Mouse (Mus musculus) MEL-GATA-1-ER (cell line): ENCODE data around the gene Klhdc3.

Experiments used
- DNase-seq: peaks from one replicate; pipeline ENCODE4 v3.0.0-alpha.2; 2012; ENCODE audit warnings: low read depth; ENCODE audit errors: extremely low read depth

Gene Klhdc3

GRCm38 (mm10) chr17:46702100-46702499 is 21.4 kb upstream of the Klhdc3 start:
- no peak for DNase-seq

DNA sequence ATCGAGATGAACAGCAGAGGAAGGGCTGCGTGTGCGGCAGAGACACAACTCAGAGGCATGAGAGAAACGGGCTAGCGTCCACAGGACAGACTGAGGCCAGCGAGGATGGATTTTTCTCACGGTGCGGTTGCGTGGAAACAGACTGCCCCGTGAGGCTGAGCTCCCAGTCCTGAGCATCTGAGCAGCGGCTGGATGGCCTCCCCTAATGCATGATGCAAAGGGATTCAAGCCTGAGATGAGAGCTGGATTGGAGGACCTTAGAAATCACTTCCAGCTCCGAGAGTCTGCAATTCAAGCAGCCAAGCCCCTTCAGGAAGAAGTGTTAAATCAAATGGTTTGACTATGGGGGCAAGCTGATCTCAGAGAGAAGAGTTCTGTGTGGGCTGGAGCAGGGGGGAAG is 20.8 kb upstream of the Klhdc3 start:
- DNase-seq: no peak

DNA sequence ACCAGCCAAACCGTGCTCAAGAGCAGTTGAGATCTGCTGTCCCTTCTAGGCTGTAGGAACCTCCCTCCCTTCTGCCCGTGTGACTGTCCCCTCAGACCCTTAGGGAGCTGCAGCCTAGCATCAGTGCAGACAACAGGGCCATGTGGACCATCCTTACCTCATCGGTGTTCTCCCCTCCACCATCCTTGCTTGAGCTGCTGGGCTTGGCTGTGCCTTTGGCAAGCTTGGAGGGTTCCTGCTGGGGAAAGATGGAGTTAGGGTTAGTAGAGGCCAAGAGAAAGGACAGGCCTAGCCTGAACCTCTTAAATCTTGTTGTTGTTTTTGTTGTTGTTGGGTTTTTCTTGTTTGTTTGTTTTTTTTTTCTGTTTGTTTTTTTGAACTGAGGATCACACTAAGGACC is 19.2 kb upstream of the Klhdc3 start:
- DNase-seq: no peak

DNA sequence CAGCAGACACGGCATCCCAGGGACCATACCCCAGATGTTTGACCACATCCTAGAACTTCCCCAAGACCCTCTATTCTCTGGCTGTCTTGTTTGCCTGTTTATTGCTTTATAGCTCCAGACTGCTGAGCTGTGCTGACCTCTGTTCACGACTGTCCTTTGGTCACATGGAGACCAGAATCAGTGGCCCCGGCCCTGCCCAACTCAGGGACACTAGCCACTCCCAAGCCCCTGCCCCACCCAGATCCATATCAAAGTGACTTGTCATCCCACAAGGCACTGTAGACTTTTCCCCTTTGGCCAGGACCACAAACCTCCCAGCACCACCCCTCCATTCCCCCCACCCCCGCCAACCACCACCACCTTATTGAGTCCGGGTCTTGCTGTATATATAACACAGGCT is 18.5 kb upstream of the Klhdc3 start:
- DNase-seq: no peak

DNA sequence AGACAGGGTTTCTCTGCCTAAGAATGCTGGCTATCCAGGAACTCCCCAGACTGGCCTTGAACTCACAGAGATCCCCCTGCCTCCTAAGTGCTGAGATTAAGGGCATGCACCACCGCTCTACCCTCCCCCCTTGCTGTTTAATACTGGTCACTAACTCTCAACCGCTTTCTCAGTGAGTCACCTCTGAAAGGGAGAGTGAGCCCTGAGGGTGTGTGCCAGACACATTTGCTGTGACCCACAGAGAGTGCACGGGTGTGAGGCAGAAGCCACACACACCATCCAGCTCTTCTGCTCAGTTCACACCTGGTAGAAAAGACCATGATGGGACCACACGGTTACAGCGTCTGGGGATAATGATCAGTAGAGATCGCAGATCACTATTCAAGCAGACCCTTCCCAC is 17.8 kb upstream of the Klhdc3 start:
- DNase-seq: no peak

DNA sequence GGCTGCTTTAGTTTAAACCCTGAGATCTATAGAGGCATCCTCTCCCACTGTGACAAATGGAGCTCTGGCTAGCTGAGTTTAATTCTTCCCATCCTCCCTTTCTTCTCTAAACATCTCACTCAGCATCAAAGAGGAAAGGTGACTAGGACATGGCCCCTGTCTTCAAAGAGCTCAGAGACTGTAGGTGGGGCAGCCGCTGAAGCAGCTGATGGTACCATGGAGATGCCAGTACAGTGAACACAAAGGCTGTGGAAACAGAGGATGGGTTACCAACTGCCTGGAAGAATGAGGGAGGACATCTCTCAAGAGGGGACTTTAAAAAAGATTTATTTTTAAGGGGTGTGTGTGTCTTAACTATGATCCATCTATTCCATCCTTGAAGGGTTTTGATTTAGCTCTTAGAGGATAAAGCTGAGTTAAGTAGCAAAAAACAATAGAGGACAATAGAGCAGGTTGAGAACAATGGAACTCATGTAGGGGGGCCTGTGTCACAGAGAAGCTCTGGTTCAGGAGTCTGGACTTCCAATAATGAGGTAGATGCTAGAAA is 13.9 kb upstream of the Klhdc3 start:
- no peak for DNase-seq

DNA sequence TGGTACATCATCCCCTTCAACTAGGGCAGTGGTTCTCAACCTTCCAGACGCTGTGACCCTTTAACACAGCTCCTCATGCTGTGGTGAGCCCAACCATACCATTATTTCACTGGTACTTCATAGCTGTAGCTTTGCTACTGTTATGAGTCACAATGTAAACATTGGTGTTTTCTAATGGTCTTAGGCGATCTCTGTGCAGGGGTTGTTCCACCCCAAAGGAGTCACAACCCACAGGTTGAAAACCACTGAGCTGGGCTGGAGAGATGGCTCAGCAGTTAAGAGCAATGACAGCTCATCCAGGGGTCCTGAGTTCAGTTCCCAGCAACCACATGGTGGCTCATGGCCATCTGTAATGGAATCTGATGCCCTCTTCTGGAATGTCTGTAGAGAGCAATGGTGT is 10.7 kb upstream of the Klhdc3 start:
- DNase-seq: no peak

DNA sequence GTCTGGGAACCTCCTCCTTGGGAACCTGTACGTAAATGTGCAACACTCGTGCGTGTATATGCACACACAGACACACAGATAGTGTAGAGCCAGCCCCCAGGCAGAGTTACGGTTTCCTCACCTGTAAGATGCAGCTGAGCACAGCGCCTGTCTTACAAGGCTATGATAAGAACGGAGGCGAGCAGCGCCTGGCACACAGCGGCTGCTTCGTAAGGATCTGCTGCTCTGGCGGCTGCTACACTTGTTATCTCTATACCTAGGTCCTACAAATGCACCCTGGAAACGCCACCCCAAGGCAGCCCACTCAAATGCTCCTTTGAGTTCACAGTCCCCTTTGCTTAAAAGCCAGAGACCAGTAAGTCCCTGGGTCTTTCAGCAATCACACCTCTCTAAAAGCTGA is 10.0 kb upstream of the Klhdc3 start:
- no peak for DNase-seq

- no peak for DNase-seq
Measured at GRCm38 (mm10) chr17:46685913-46686312, 5.2 kb upstream of the Klhdc3 start.

DNA sequence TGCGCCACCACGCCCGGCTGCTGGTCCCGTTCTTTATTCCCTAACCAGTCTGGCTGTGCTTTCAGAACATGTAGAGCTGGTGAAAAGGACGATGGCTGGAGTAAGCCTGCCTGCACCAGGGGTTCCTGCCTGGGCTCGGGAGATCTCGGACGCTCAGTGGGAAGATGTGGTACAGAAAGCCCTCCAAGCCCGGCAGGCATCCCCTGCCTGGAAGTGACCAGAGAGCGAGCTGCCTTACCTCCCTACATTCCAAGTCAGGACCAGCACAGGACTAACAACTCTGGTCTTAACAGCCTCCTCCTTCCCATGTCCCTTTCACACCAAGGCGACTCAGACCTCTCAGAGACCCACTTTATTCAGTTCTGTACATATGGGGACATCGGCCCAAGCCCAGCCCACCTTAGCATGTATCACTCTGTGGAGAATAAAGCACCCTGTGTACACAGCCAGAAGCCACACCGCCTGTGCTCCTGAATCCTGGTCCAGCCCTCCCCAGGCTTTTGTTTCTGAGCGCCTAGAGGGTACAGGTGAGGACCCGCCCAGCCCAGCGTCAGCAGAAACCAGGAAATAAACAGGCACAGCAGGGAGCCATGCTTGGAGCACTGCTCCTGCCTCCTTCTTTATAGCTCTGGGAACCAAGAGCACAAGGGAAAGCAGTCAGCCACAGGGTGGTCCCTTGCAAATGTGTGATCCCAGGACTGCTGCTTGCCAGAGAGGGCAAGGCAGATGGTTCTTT is 2.1 kb upstream of the Klhdc3 start:
- no peak for DNase-seq

DNA sequence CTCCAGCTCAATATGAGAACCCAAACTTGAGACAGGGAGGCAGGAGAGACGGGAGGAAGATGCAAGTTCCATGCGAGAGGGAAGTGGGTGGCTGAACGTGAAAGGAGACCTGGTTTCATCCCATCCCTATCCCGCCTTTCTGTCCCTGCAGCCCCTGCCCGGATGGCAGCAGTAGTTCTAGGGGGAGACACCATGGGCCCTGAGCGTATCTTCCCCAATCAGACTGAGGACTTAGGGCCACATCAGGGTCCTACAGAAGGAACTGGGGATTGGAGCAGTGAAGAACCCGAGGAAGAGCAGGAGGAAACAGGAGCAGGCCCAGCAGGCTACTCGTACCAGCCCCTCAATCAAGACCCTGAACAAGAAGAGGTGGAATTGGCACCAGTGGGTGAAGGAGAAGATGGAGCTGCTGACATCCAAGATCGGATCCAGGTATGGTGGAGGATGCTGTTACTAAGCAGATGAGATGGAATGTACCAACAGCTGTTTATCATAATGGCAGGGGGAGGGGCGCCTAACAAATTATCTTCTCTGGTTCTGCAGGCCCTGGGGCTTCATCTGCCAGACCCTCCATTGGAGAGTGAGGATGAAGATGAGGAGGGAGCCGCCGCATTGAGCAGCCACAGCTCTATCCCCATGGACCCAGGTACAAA is 878 bp upstream of the Klhdc3 start:
- DNase-seq: peak; percentile 4

DNA sequence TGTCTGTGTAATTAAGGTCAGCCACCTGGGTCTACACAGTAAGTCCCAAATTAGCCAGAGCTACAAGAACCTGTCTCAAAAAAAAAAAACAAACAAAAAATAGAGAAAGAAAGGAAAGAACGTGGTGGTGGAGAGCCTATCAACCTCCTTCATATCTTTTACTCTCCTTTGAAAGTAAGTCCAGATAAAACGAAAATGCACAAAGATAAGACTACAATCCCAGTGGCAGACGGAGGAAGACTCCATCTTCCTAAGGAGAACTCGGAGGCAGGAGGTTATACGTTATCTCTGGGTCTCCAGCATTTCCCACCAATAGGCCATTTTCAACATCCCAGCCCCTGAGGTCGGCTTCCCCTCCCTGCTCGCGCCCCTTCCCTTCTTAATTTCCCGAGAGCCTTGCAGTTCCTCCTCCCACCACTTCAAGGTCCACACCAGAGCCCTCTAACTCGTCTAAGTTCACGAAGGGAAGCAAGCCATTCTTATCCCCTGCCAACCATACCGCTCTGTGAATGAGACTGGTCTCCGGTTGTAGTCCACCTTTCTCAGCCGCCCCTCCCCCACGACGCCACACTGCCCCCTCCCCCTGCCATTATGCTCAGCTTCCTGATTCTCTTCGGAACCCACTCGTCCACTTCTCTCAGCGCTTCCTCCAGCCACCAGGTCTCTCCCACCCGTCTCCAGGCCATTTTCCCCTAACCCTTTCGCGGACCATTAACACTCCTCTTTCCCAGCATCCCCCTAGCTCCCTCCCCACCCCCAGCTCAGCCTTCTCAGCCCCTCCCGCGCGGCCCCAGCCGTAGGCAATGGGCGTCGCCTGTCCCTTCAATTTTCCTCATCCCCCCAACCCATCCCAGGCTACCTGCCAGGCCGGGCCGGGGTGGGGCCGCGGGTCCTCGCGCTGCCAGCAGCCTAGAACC is 613 bp downstream of the Klhdc3 start:
- peak; percentile 44 for DNase-seq

DNA sequence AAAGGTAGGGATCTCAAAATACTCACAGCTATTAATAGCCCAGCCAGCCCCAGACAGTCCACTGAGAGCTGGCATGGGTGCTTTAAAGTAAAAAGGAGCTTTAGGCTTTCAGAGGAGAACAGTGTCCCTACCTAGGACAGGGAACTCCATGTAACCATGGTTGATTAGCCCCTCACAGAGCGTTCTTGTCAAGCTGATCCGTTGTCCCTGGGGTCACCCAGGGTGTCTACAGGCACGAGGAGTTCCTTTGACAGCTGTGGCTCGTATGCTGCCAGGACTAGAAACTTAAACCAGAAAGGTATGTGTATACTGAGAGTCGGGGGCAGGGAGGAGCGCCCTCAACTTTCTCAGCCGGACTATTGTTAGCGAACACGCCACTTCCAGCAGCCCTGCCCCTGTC is 1.8 kb downstream of the Klhdc3 start:
- DNase-seq: no peak

DNA sequence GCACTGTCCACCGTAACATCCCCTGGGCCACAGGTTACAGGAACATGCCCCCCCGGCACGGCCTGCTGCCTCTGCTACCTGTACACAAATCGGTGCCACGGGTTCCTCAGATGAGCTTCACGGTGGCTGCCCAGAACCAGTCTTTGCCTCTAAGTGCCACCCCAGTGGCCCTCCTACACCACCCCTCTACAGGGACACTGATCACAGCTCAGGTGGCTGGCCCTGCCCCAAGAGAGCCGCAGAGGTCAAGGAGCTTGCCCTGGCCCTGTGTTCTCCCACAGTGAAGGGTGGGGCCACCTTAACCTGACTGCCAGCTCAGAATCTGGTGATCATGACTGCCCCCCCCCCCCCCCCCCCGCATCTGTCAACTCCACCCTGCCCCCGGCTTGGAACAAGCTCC is 2.3 kb downstream of the Klhdc3 start, which contains the start of gene Mea1:
Gene Mea1 (plus strand): TSS at position 378 of the 400 bp plus-strand sequence.
- DNase-seq: no peak

- no peak for DNase-seq
Measured at GRCm38 (mm10) chr17:46674530-46675283, 6.0 kb downstream of the Klhdc3 start.

GRCm38 (mm10) chr17:46673850-46674529 is 6.7 kb downstream of the Klhdc3 start, which contains the start of gene Rrp36:
Rrp36 (minus strand) TSS chr17:46674352.
- DNase-seq: peak; percentile 90

- no peak for DNase-seq
Measured at GRCm38 (mm10) chr17:46669911-46670310, 10.8 kb downstream of the Klhdc3 start.

DNA sequence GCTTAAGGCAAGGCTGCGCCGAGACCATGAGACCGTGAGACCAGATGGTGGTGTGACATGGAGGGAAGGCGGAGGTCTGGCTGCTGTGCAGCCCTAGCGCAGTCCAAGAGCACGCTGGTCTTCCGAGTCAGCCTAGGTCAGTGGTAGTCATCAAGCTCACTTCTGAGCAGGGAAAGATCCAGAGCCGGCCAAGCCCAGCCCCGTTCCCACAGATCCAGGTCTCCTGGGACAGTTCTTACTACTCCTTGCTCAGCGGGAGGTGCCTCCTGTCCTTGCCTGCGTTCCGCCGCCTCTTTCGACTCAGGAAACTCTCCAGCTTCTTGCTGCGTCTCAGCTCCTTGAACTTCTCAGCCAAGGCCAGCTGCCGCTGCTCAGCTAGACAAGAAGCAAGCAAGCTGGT is 13.0 kb downstream of the Klhdc3 start:
- no peak for DNase-seq

GRCm38 (mm10) chr17:46662730-46663129 is 18.0 kb downstream of the Klhdc3 start:
- no peak for DNase-seq

- DNase-seq: no peak
Measured at GRCm38 (mm10) chr17:46661981-46662380, 18.7 kb downstream of the Klhdc3 start.
